Mouse (Mus musculus) leukemia stem cell, adult 10-12 weeks (primary cell): ENCODE results near the gene Lrrc14b. TPM values are rescaled to one million over a fixed set of nuclear protein-coding genes. Genes with fewer than 3 reads are reported as not detected.

ENCODE experiments used
- polyA plus RNA-seq: library from polyadenylated mRNA; stranded (reverse); fragments of >175 nt; gene quantifications from 2 replicates; pipeline ENCODE4 v1.2.3, GENCODE M21; 2012; ENCODE audit warnings: low replicate concordance

Gene Lrrc14b
- polyA plus RNA-seq, result not detected in 2 replicates

DNA sequence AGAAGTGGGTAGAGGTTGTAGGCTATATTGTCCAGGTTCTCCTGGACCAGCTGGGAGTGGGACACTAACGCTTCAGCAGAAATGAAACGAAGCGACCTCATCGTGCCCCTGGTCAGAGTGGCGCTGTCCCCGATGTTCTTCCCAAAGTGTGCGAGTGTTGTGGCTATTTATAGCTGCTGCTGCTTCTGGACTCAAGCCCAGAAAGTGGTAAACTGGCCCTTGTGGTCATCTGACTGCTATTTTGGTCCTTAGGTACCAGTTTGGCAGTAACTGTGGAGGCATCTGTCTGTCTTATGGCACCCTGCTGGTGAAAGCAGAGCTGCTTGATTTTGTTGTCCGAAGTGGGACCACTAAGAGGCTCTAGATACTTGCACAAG lies at the start of gene Lrrc14b:
Gene Lrrc14b (minus strand): TSS at position 147 of the 377 bp plus-strand sequence.

DNA sequence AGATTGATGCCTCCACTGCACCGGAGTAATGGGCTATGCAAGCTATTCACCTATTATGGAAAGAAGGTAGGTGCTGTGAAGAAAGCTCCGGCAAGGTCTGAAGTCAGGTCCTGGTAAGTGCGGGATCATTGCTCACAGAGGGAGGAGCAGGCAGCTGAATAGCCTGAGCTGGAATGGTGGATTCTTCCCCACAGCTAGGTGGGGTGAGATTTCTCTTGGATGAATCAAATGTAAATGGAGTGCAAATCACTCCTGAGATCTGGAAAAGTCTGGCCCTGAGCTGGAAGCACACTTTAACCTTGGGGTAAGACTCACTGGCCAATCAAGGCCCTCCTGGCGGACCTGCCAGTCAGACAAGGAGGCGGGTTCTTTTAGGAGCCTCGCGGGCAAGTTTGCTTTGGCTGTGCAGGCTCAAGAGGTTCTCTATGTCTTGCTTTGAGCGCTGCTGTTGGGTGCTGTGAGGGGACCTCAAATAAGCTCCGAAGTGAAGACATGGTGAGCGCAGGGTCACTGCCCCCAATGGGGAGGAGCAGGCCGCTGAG lies 35.6 kb upstream of the Lrrc14b start, which contains the start of gene Ftl1-ps1:
Gene Ftl1-ps1 (plus strand): TSS at position 397 of the 542 bp plus-strand sequence.

DNA sequence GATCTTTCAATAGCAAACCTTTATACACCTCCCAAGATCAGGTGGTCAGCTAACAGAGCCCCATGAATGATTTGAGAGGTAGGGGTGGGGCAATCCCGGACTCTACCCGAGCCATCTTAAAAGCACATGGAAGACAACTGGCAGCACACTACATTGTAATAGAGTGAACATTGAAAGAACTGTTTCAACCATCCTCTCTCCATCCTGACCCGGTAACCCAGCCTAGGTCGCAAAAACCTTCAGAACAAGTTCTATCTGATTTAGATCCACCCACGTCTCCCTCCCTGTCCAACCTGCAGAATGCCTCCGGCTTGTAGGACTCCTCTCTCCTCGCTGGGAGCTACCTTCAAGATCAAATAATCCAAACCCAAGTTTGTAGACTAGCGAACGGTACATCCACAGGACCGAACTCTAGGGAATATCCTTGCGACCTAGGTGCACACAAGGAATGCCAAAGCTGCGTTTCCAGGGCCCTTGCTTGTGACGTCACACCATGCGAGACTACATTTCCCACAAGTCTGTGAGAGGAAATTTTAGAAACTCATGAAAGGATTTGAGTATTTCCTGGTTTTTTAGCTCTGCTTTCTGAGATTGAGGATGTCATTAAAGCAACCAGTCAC lies 26.7 kb upstream of the Lrrc14b start, which contains the start of gene Zfp72:
Gene Zfp72 (minus strand): TSS at position 466 of the 620 bp plus-strand sequence.

DNA sequence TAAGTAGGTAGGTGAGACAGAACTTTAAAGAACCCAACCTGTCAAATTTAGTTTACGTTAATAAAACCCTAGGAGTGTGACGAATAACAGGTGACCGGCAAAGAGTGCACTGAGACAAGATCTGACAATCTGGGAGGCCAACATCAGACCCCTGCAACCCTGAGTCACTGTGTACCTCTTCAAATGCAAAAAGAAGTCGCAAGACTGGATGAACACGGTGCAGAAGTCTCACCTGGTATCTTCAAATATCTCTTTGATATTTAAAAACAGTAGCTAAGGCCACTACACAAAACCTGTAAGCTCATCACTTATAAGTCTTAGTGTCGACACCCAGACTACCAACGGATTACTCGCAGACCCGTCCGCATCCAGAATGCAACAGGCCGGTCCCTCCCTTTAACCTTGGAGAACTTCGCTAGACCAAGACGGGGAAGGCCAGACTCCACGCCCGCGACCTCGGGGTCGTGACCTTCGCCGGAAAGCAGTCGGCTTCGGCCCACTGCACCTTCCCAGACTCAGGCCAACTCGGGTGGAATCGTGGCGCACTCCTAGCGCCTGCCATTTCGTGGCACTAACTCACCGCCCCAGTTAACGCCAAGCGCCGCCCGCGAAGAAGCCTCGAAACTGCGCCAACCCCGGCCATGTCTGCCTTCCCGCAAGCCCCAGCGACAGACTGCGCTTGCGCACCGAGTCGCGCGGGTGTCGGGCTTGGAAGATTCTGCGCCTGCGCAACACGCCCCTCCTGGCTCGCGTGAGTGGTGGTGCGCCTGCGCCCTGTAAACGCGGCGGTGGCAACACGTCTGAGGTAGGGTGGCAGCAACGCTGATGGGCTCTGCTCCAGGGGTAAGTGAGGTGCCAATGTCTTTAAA lies 14.0 kb downstream of the Lrrc14b start, which contains the start of the genes Sdha and Ccdc127:
Gene Sdha (minus strand): TSS at position 715 of the 869 bp plus-strand sequence.
Gene Ccdc127 (plus strand): TSS at position 744 of the 869 bp plus-strand sequence.

DNA sequence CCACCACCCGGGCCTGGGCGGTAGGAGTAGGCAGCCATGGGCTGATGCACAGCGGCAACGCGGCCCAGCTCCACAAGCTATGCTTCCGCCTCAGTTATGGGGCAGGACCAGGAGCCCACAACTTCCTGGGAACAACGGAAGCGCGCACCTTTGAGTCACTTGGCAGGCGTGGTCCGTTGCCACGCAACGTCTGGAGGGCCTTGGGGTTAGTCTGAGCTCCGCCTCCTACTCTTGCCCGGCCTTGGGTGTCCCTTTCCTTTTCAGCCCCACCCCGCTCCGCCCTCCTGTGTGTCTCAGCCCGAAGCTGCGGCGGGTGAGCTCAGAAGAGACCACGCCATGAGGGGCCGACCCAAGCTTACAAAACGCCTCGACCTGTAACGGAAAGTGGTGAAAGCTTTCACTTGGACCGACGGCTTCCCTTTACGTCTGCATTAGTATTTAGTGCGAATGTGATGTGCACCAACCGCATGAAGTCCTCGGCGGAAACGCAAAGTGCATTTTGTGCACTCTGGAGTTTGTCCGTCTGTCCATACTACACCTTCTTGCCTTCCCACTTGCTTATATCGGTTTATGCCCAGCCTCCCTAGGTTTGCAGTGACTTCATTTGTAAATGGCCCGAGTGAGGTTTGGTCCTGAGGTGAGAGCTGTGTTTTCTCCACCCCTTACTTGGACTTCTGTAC lies 46.5 kb downstream of the Lrrc14b start, which contains the start of gene Pdcd6:
Gene Pdcd6 (minus strand): TSS at position 411 of the 680 bp plus-strand sequence.

Other genes with a start within 250 kb of the Lrrc14b start
- gene Slc9a3, start 242.5 kb downstream of the Lrrc14b start, polyA plus RNA-seq, result 0.16 TPM in 1 of 2 replicates, not detected in the other
- gene Exoc3, start 155.3 kb downstream of the Lrrc14b start, polyA plus RNA-seq, result 2.5 and 20.3 TPM in 2 replicates
- gene Ahrr, start 71.7 kb downstream of the Lrrc14b start, polyA plus RNA-seq, result not detected in 2 replicates
- gene Pdcd6, start 46.4 kb downstream of the Lrrc14b start, polyA plus RNA-seq, result 25.7 and 26.3 TPM in 2 replicates
- 13.1 and 15.0 TPM in 2 replicates for gene Sdha, start 13.7 kb downstream of the Lrrc14b start, polyA plus RNA-seq
- gene Ccdc127, start 13.7 kb downstream of the Lrrc14b start, polyA plus RNA-seq, result 0.34 and 0.46 TPM in 2 replicates
- gene Zfp72, start 26.8 kb upstream of the Lrrc14b start, polyA plus RNA-seq, result not detected in 2 replicates
- gene Ftl1-ps1, start 35.7 kb upstream of the Lrrc14b start, polyA plus RNA-seq, result 13.1 and 18.0 TPM in 2 replicates
- 0.51 TPM in 1 of 2 replicates, not detected in the other for gene Zfp825, start 130.0 kb upstream of the Lrrc14b start, polyA plus RNA-seq